Comparison of ENCODE assay signal across 12 mouse cellular contexts in genomic region chr19:53608921-53609320, GRCm38 (mm10). TPM values are rescaled to one million over a fixed set of nuclear protein-coding genes. Genes with fewer than 3 reads are reported as not detected.
DNase-seq lines count a peak whose midpoint lies in the region; ATAC-seq and TF ChIP-seq lines count a peak whose summit lies in the region.
"Had no signal": no experiment of that assay in that cellular context is flagged by ENCODE, and none has a peak within 500 bp of the region (broad histone marks: within the 10 kb centered on the region; RNA-seq: fewer than 3 reads in every experiment).

No protein-coding gene starts in this region.

- 52% methylated on average over 6 of the region's 6 CpGs for WGBS in heart, embryonic 13.5 days
- 48% methylated on average over 6 of the region's 6 CpGs for WGBS in midbrain, embryonic 13.5 days
- WGBS in midbrain, postnatal 0 days: 41% methylated on average over 6 of the region's 6 CpGs

- H3K4me1 ChIP-seq in heart, embryonic 13.5 days: peaks cover 16% of the 10 kb centered on the region
- H3K4me1 ChIP-seq in midbrain, embryonic 13.5 days (replicated peaks): peaks cover 8% of the 10 kb centered on the region
- H3K4me1 ChIP-seq in midbrain, postnatal 0 days (ENCODE audit: insufficient read depth, low read length): no peaks in the 10 kb centered on the region

- no peaks in the 10 kb centered on the region for H3K9me3 ChIP-seq in heart, embryonic 13.5 days
- H3K9me3 ChIP-seq in midbrain, embryonic 13.5 days: no peaks in the 10 kb centered on the region
- H3K9me3 ChIP-seq in midbrain, postnatal 0 days (ENCODE audit: low read length): no peaks in the 10 kb centered on the region

- TF ChIP-seq CTCF in midbrain, postnatal 0 days (IDR thresholded peaks at IDR 0.05): no peak

- no peak overlapping the region for H3K4me3 ChIP-seq in heart, embryonic 13.5 days
- H3K4me3 ChIP-seq in midbrain, embryonic 13.5 days (replicated peaks): no peak overlapping the region
- no peak overlapping the region for H3K4me3 ChIP-seq in midbrain, postnatal 0 days (ENCODE audit: low read depth, low read length)

- H3K4me2 ChIP-seq in heart, embryonic 13.5 days: no peak overlapping the region
- no peak overlapping the region for H3K4me2 ChIP-seq in midbrain, embryonic 13.5 days (replicated peaks)
- no peak overlapping the region for H3K4me2 ChIP-seq in midbrain, postnatal 0 days (ENCODE audit: low read depth, low read length, poor library complexity, severe bottlenecking)

- DNase-seq in heart, adult 9 months (ENCODE audit: low spot score in 2 of 2): no peak
- no peak for DNase-seq in midbrain, postnatal 0 days (ENCODE audit: low spot score)
- DNase-seq in fibroblast of lung, adult 2 months (ENCODE audit: low read depth): peak; percentile 1
- no peak for DNase-seq in adrenal gland, postnatal 36 days
- DNase-seq in thymus, adult 18-20 months: no peak
- no peak for DNase-seq in thymus, postnatal 36 days
- DNase-seq: adrenal gland, postnatal 25 days; kidney, adult 2 months; liver; right cerebral cortex, postnatal 14 days had no signal

- H3K36me3 ChIP-seq in heart, embryonic 13.5 days: peaks cover 53% of the 10 kb centered on the region
- H3K36me3 ChIP-seq in midbrain, embryonic 13.5 days: peaks cover 30% of the 10 kb centered on the region
- H3K36me3 ChIP-seq in midbrain, postnatal 0 days (ENCODE audit: insufficient read depth, low read length): peaks cover 2% of the 10 kb centered on the region; the same call in 1 of the 2 replicates

- H3K27ac ChIP-seq in heart, embryonic 13.5 days (replicated peaks): 0 out of 2 replicates have a peak overlapping the region, but pooled peaks have one; percentile 12
- H3K27ac ChIP-seq in midbrain, embryonic 13.5 days: no peak overlapping the region
- H3K27ac ChIP-seq in midbrain, postnatal 0 days (ENCODE audit: low read depth, low read length): no peak overlapping the region

- H3K27me3 ChIP-seq in heart, embryonic 13.5 days (replicated peaks): no peaks in the 10 kb centered on the region
- no peaks in the 10 kb centered on the region for H3K27me3 ChIP-seq in midbrain, embryonic 13.5 days
- no peaks in the 10 kb centered on the region for H3K27me3 ChIP-seq in midbrain, postnatal 0 days (ENCODE audit: insufficient read depth, low read length)

- 0 out of 2 replicates have a peak overlapping the region, but pooled peaks have one; percentile 2 for H3K9ac ChIP-seq in heart, embryonic 13.5 days
- H3K9ac ChIP-seq in midbrain, embryonic 13.5 days (replicated peaks): no peak overlapping the region
- H3K9ac ChIP-seq in midbrain, postnatal 0 days (replicated peaks; ENCODE audit: low read length, poor library complexity, severe bottlenecking): no peak overlapping the region

- ATAC-seq in heart, embryonic 13.5 days (ENCODE audit: extremely low read depth, insufficient number of reproducible peaks, low FRiP score, low TSS enrichment): no peak
- peak; percentile 55; the same call in 1 of the 2 replicates for ATAC-seq in midbrain, embryonic 13.5 days
- ATAC-seq in midbrain, postnatal 0 days (ENCODE audit: low FRiP score): no peak

RNA-seq across cellular contexts. Expression of gene Smc3, which starts 8.7 kb away (rescaled TPM):
- polyA plus RNA-seq in heart, embryonic 13.5 days (2015; fragmentation: Nextera tagmentation; extraction: Ambion mirVana): 38.3 and 41.4 TPM in 2 replicates
- 76.0 and 80.0 TPM in 2 replicates for polyA plus RNA-seq in midbrain, embryonic 13.5 days (2015; fragmentation: Nextera tagmentation; extraction: Ambion mirVana)
- 26.1 and 29.3 TPM in 2 replicates for total RNA-seq in midbrain, postnatal 0 days (2014; rRNA removed)
- 39.4 and 45.7 TPM in 2 replicates for polyA plus RNA-seq in midbrain, postnatal 0 days (2015; fragmentation: Nextera tagmentation; extraction: Ambion mirVana)
- total RNA-seq in adrenal gland, postnatal 36 days (2021): 10 to 100 TPM; 32.5 TPM

RNA-seq across cellular contexts. Expression of gene Nutf2-ps1, which starts 20.1 kb away (rescaled TPM):
- polyA plus RNA-seq in heart, embryonic 13.5 days (2015; fragmentation: Nextera tagmentation; extraction: Ambion mirVana): 283 and 325 TPM in 2 replicates
- polyA plus RNA-seq in midbrain, embryonic 13.5 days (2015; fragmentation: Nextera tagmentation; extraction: Ambion mirVana): 316 and 335 TPM in 2 replicates
- 67.9 and 94.6 TPM in 2 replicates for total RNA-seq in midbrain, postnatal 0 days (2014; rRNA removed)
- 160 and 200 TPM in 2 replicates for polyA plus RNA-seq in midbrain, postnatal 0 days (2015; fragmentation: Nextera tagmentation; extraction: Ambion mirVana)
- total RNA-seq in adrenal gland, postnatal 36 days (2021): 10 to 100 TPM; 74.1 to 79.8 TPM
